33 mouse cellular contexts compared by ENCODE assay signal in genomic region chr6:48954211-48954610, GRCm38 (mm10). TPM values are rescaled to one million over a fixed set of nuclear protein-coding genes. Genes with fewer than 3 reads are reported as not detected.
"Had no signal": no experiment of that assay in that cellular context is flagged by ENCODE, and none has a peak within 500 bp of the region (broad histone marks: within the 10 kb centered on the region; RNA-seq: fewer than 3 reads in every experiment).

No protein-coding gene starts in this region.

- H3K27ac ChIP-seq: gastrocnemius, adult 2 months; heart, adult 2 months; heart, embryonic 13.5 days; heart, embryonic 15.5 days; hindbrain, embryonic 10.5 days; hindbrain, embryonic 12.5 days; hindbrain, embryonic 14.5 days; intestine, embryonic 15.5 days; layer of hippocampus, adult 2 months; left cerebral cortex, adult 2 months; limb, embryonic 10.5 days; limb, embryonic 12.5 days; liver, embryonic 12.5 days had no signal

- DNase-seq: gastrocnemius, postnatal 25 days had no signal

- H3K9me3 ChIP-seq: heart, embryonic 13.5 days; heart, embryonic 15.5 days; hindbrain, embryonic 10.5 days; hindbrain, embryonic 12.5 days; intestine, embryonic 15.5 days; limb, embryonic 10.5 days; limb, embryonic 12.5 days; liver, embryonic 12.5 days had no signal

- H3K4me1 ChIP-seq: heart, embryonic 13.5 days; heart, embryonic 15.5 days; hindbrain, embryonic 10.5 days; hindbrain, embryonic 12.5 days; intestine, embryonic 15.5 days; limb, embryonic 10.5 days; limb, embryonic 12.5 days; liver, embryonic 12.5 days had no signal

- H3K36me3 ChIP-seq: heart, embryonic 13.5 days; heart, embryonic 15.5 days; hindbrain, embryonic 10.5 days; hindbrain, embryonic 12.5 days; intestine, embryonic 15.5 days; limb, embryonic 10.5 days; limb, embryonic 12.5 days; liver, embryonic 12.5 days had no signal

- H3K4me3 ChIP-seq: gastrocnemius, adult 2 months; heart, adult 2 months; heart, embryonic 13.5 days; heart, embryonic 15.5 days; hindbrain, embryonic 10.5 days; hindbrain, embryonic 12.5 days; intestine, embryonic 15.5 days; layer of hippocampus, adult 2 months; left cerebral cortex, adult 2 months; limb, embryonic 10.5 days; limb, embryonic 12.5 days; liver, embryonic 12.5 days had no signal

- H3K27me3 ChIP-seq: heart, embryonic 13.5 days; heart, embryonic 15.5 days; hindbrain, embryonic 12.5 days; intestine, embryonic 15.5 days; limb, embryonic 12.5 days; liver, embryonic 12.5 days had no signal

RNA-seq across cellular contexts. Expression of gene Doxl2, which starts 20.6 kb away (rescaled TPM):
- total RNA-seq: gastrocnemius, adult 2 months; gastrocnemius, postnatal 10 days; gastrocnemius, postnatal 25 days; gastrocnemius, postnatal 4 days; granulocyte monocyte progenitor cell, adult 5-6 weeks; heart, adult 2 months; heart, postnatal 14 days; heart, postnatal 4 days; layer of hippocampus, adult 2 months; layer of hippocampus, postnatal 10 days; layer of hippocampus, postnatal 25 days; left cerebral cortex, adult 2 months; left cerebral cortex, postnatal 14 days; left cerebral cortex, postnatal 36 days; liver, adult 2 months had no signal
- polyA plus RNA-seq: frontal cortex, adult 2 months; heart, adult 2 months; heart, embryonic 11.5 days; heart, embryonic 13.5 days; heart, embryonic 15.5 days; heart, postnatal 0 days; hindbrain, embryonic 10.5 days; hindbrain, embryonic 12.5 days; hindbrain, embryonic 14.5 days; hindbrain, embryonic 16.5 days; inflammation-experienced regulatory T-cells, adult 6 months; intestine, embryonic 15.5 days; intestine, postnatal 0 days; kidney, embryonic 14.5 days; kidney, embryonic 16.5 days; limb, embryonic 10.5 days; limb, embryonic 12.5 days; limb, embryonic 14.5 days; liver, adult 2 months; liver, embryonic 12.5 days had no signal

RNA-seq across cellular contexts. Expression of gene 1600015I10Rik, which starts 24.5 kb away (rescaled TPM):
- total RNA-seq: gastrocnemius, adult 2 months; gastrocnemius, postnatal 10 days; gastrocnemius, postnatal 25 days; gastrocnemius, postnatal 4 days; granulocyte monocyte progenitor cell, adult 5-6 weeks; heart, adult 2 months; heart, postnatal 14 days; heart, postnatal 4 days; layer of hippocampus, adult 2 months; layer of hippocampus, postnatal 10 days; layer of hippocampus, postnatal 25 days; left cerebral cortex, adult 2 months; left cerebral cortex, postnatal 14 days; left cerebral cortex, postnatal 36 days; liver, adult 2 months had no signal
- polyA plus RNA-seq: heart, embryonic 13.5 days; heart, embryonic 15.5 days; hindbrain, embryonic 10.5 days; hindbrain, embryonic 12.5 days; hindbrain, embryonic 14.5 days; hindbrain, embryonic 16.5 days; inflammation-experienced regulatory T-cells, adult 6 months; intestine, embryonic 15.5 days; intestine, postnatal 0 days; kidney, embryonic 14.5 days; kidney, embryonic 16.5 days; limb, embryonic 10.5 days; limb, embryonic 12.5 days; liver, adult 2 months; liver, embryonic 12.5 days had no signal

RNA-seq across cellular contexts. Expression of gene Svs1, which starts 32.5 kb away (rescaled TPM):
- total RNA-seq: gastrocnemius, adult 2 months; gastrocnemius, postnatal 10 days; gastrocnemius, postnatal 25 days; gastrocnemius, postnatal 4 days; granulocyte monocyte progenitor cell, adult 5-6 weeks; heart, adult 2 months; heart, postnatal 14 days; heart, postnatal 4 days; layer of hippocampus, adult 2 months; layer of hippocampus, postnatal 10 days; layer of hippocampus, postnatal 25 days; left cerebral cortex, adult 2 months; left cerebral cortex, postnatal 14 days; left cerebral cortex, postnatal 36 days; liver, adult 2 months had no signal
- polyA plus RNA-seq: frontal cortex, adult 2 months; heart, adult 2 months; heart, embryonic 11.5 days; heart, embryonic 13.5 days; heart, embryonic 15.5 days; heart, postnatal 0 days; hindbrain, embryonic 10.5 days; hindbrain, embryonic 12.5 days; hindbrain, embryonic 14.5 days; hindbrain, embryonic 16.5 days; inflammation-experienced regulatory T-cells, adult 6 months; intestine, embryonic 15.5 days; intestine, postnatal 0 days; kidney, embryonic 14.5 days; kidney, embryonic 16.5 days; limb, embryonic 10.5 days; limb, embryonic 12.5 days; limb, embryonic 14.5 days; liver, adult 2 months; liver, embryonic 12.5 days had no signal
